Mouse (Mus musculus): ENCODE results near the gene Dnajc12. TPM values are rescaled to one million over a fixed set of nuclear protein-coding genes. Genes with fewer than 3 reads are reported as not detected.
"Not testable (repeated sequence)": the region's sequence is repeated elsewhere in the genome, so short reads cannot be mapped to it uniquely, and the experiment has no call there.

The Dnajc12 gene
- 12.3 and 12.5 TPM in 2 replicates for polyA plus RNA-seq (2015; fragmentation: Nextera tagmentation; extraction: Ambion mirVana)

DNA sequence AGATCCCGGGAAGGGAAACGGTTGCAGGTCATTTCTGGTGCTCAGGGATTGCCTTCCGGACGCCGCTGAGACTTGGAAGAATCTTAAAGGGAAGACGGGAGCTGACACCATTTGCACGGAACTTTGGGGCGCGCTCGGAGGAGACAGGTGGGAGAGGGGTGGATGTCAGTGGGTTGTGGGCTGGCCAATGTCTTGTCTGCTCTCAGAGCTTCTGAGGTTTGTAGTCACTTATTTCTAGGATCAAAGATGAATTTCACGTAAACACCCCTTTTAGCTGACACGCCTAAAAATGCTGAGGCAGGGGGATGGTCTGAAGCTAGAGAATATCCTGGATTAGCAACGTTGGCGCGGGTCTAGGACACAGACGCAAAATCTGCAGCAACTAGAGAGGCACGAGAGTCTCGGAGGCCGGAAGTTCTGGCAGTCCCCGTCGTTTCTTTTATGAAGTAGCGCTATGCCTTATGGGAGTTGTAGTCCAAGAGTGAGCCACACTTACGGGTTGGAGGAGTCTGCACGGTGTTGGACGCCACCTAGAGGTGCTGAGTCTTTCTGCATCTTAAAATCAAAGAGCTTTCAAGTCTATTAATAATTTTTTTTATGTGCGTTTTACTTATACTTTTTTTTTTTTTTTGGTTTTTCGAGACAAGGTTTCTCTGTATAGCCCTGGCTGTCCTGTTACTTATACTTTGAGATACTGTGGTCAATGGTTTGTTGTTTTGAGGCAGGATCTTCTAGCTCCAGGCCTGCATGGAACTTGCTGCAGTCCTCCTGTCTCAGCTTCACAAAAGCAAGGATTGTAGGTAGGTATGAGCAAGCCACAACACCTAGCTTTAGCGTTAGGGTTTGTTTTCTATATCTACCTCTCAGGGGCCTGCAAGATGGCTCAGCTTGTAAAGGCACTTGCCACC is at the start of gene Dnajc12:
Gene Dnajc12, plus strand, starts transcription at position 72 of the 908 bp plus-strand sequence.
- Histone ChIP-seq H3K4me1 (peaks cover 8% of the 10 kb centered on the region; the same call in 1 of the 2 replicates), H3K9me3 (replicated peaks) (no peaks in the 10 kb centered on the region), H3K36me3 (no peaks in the 10 kb centered on the region), H3K4me3 (replicated peaks) (peak within 1 kb of the TSS; percentile 49), H3K27me3 (peaks cover 9% of the 10 kb centered on the region), H3K9ac (peak within 1 kb of the TSS; percentile 49), H3K4me2 (peak within 1 kb of the TSS; percentile 85), H3K27ac (no peak within 1 kb of the TSS)
- under 1% methylated on average over 28 of the region's 28 CpGs for WGBS
- ATAC-seq (replicated peaks; ENCODE audit: low FRiP score), result peak; percentile 92

DNA sequence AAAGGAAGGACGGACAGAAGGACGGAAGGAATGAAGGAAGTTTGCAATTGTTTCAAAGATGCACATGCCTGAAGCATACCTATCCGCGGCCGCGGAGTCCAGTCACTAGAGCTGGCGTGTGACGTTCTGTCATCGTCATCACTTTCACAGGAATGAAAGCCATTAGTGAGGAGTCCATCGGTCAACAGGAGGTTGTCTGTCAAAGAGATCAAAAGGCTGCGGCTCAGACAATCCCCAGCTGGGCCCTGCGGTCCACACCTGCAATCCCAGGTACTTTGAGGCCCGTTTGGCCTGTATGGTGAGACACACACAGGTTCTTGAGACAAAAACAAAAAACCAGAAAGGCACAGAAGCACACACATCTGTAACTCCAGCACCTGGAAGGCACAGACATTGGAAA is 45.3 kb upstream of the Dnajc12 start:
- no peak for ATAC-seq (replicated peaks; ENCODE audit: low FRiP score)
- Histone ChIP-seq H3K4me2 (peak overlapping the region; percentile 88), H3K27me3 (no peaks in the 10 kb centered on the region), H3K36me3 (peaks cover 31% of the 10 kb centered on the region), H3K9ac (peak overlapping the region; percentile 94; the same call in 1 of the 2 replicates), H3K4me1 (peaks cover 19% of the 10 kb centered on the region), H3K27ac (no peak overlapping the region), H3K9me3 (replicated peaks) (no peaks in the 10 kb centered on the region), H3K4me3 (replicated peaks) (peak overlapping the region; percentile 80)
- 56% methylated on average over 13 of the region's 13 CpGs for WGBS

- Histone ChIP-seq H3K27ac (no peak overlapping the region), H3K4me2 (peak overlapping the region; percentile 88), H3K27me3 (no peaks in the 10 kb centered on the region), H3K9ac (peak overlapping the region; percentile 94; the same call in 1 of the 2 replicates), H3K36me3 (peaks cover 28% of the 10 kb centered on the region), H3K4me3 (replicated peaks) (peak overlapping the region; percentile 80), H3K9me3 (replicated peaks) (no peaks in the 10 kb centered on the region), H3K4me1 (peaks cover 19% of the 10 kb centered on the region)
- 23% methylated on average over 5 of the region's 5 CpGs for WGBS
- no peak for ATAC-seq (replicated peaks; ENCODE audit: low FRiP score)
Measured at GRCm38 (mm10) chr10:63337326-63337725, 44.9 kb upstream of the Dnajc12 start.

- Histone ChIP-seq H3K4me3 (replicated peaks) (peak overlapping the region; percentile 80), H3K27ac (peak overlapping the region; percentile 91), H3K9me3 (replicated peaks) (no peaks in the 10 kb centered on the region), H3K4me1 (peaks cover 19% of the 10 kb centered on the region), H3K9ac (peak overlapping the region; percentile 94), H3K36me3 (peaks cover 19% of the 10 kb centered on the region), H3K4me2 (peak overlapping the region; percentile 88), H3K27me3 (no peaks in the 10 kb centered on the region)
- peak; percentile 88 for ATAC-seq (replicated peaks; ENCODE audit: low FRiP score)
- WGBS, result under 1% methylated on average over 80 of the region's 113 CpGs
Measured at GRCm38 (mm10) chr10:63337951-63338836, 44.0 kb upstream of the Dnajc12 start.

GRCm38 (mm10) chr10:63338914-63339643 is 43.2 kb upstream of the Dnajc12 start:
- Histone ChIP-seq H3K4me1 (peaks cover 19% of the 10 kb centered on the region), H3K9me3 (replicated peaks) (no peaks in the 10 kb centered on the region), H3K27ac (peak overlapping the region; percentile 91), H3K27me3 (no peaks in the 10 kb centered on the region), H3K9ac (peak overlapping the region; percentile 94), H3K4me2 (peak overlapping the region; percentile 88), H3K36me3 (peaks cover 11% of the 10 kb centered on the region), H3K4me3 (replicated peaks) (peak overlapping the region; percentile 80)
- peak; percentile 97 for ATAC-seq (replicated peaks; ENCODE audit: low FRiP score)
- WGBS, result 1% methylated on average over 63 of the region's 74 CpGs

GRCm38 (mm10) chr10:63341351-63341750 is 40.9 kb upstream of the Dnajc12 start:
- H3K4me2 ChIP-seq, result no peak overlapping the region
- no peak overlapping the region for H3K9ac ChIP-seq
- peaks cover 18% of the 10 kb centered on the region for H3K4me1 ChIP-seq
- no peaks in the 10 kb centered on the region for H3K27me3 ChIP-seq
- no peak overlapping the region for H3K27ac ChIP-seq
- 78% methylated on average over 2 of the region's 2 CpGs for WGBS
- no peaks in the 10 kb centered on the region for H3K9me3 ChIP-seq (replicated peaks)
- ATAC-seq (replicated peaks; ENCODE audit: low FRiP score), result no peak
- no peaks in the 10 kb centered on the region for H3K36me3 ChIP-seq
- H3K4me3 ChIP-seq (replicated peaks), result no peak overlapping the region

DNA sequence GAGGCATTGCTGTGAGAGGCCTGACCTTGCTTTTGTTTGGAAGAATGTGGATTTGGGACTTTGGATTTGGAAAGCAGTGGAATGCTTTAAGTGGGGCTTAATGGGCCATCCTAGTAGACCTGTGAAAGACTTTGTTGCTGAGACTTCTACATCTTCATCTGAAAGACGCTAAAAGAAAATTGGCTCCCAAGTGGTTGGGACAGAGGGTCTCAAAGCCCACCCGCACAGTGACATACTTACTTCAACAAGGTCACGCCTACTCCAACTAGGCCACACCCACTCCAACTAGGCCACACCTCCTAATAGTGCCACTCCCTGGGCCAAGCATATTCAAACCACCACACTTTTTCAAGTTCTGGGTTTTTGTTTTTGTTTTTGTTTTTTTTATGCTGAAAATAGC is 37.5 kb upstream of the Dnajc12 start:
- H3K9ac ChIP-seq, result no peak overlapping the region
- no peak overlapping the region for H3K4me2 ChIP-seq
- no peak overlapping the region for H3K27ac ChIP-seq
- H3K4me3 ChIP-seq (replicated peaks), result no peak overlapping the region
- no peak for ATAC-seq (replicated peaks; ENCODE audit: low FRiP score)
- 90% methylated on average over 3 of the region's 3 CpGs for WGBS
- no peaks in the 10 kb centered on the region for H3K9me3 ChIP-seq (replicated peaks)
- H3K36me3 ChIP-seq, result no peaks in the 10 kb centered on the region
- H3K27me3 ChIP-seq, result no peaks in the 10 kb centered on the region
- no peaks in the 10 kb centered on the region for H3K4me1 ChIP-seq

GRCm38 (mm10) chr10:63348291-63348690 is 34.0 kb upstream of the Dnajc12 start:
- ATAC-seq (replicated peaks; ENCODE audit: low FRiP score), result no peak
- Histone ChIP-seq H3K27me3 (no peaks in the 10 kb centered on the region), H3K9me3 (replicated peaks) (no peaks in the 10 kb centered on the region), H3K4me3 (replicated peaks) (no peak overlapping the region), H3K4me2 (no peak overlapping the region), H3K27ac (no peak overlapping the region), H3K36me3 (no peaks in the 10 kb centered on the region), H3K9ac (no peak overlapping the region), H3K4me1 (no peaks in the 10 kb centered on the region)
- 64% methylated on average over 3 of the region's 3 CpGs for WGBS

- H3K4me2 ChIP-seq, result no peak overlapping the region
- no peaks in the 10 kb centered on the region for H3K9me3 ChIP-seq (replicated peaks)
- no peaks in the 10 kb centered on the region for H3K36me3 ChIP-seq
- 87% methylated on average over 7 of the region's 7 CpGs for WGBS
- H3K4me1 ChIP-seq, result no peaks in the 10 kb centered on the region
- H3K27ac ChIP-seq, result no peak overlapping the region
- ATAC-seq (replicated peaks; ENCODE audit: low FRiP score), result no peak
- H3K9ac ChIP-seq, result no peak overlapping the region
- H3K27me3 ChIP-seq, result no peaks in the 10 kb centered on the region
- no peak overlapping the region for H3K4me3 ChIP-seq (replicated peaks)
Measured at GRCm38 (mm10) chr10:63350666-63351065, 31.6 kb upstream of the Dnajc12 start.

- not testable (repeated sequence) for H3K9me3 ChIP-seq (replicated peaks); ATAC-seq (replicated peaks; ENCODE audit: low FRiP score); H3K27ac ChIP-seq; H3K4me3 ChIP-seq (replicated peaks); H3K4me1 ChIP-seq; H3K27me3 ChIP-seq; H3K4me2 ChIP-seq; H3K9ac ChIP-seq; H3K36me3 ChIP-seq
- WGBS, result 78% methylated on average over 7 of the region's 7 CpGs
Measured at GRCm38 (mm10) chr10:63351099-63351498, 31.1 kb upstream of the Dnajc12 start.

- Histone ChIP-seq H3K9ac (no peak overlapping the region), H3K27ac (no peak overlapping the region), H3K36me3 (no peaks in the 10 kb centered on the region), H3K4me2 (no peak overlapping the region), H3K9me3 (replicated peaks) (no peaks in the 10 kb centered on the region), H3K27me3 (no peaks in the 10 kb centered on the region), H3K4me1 (no peaks in the 10 kb centered on the region), H3K4me3 (replicated peaks) (no peak overlapping the region)
- ATAC-seq (replicated peaks; ENCODE audit: low FRiP score), result no peak
- 85% methylated on average over 5 of the region's 5 CpGs for WGBS
Measured at GRCm38 (mm10) chr10:63352111-63352510, 30.1 kb upstream of the Dnajc12 start.
